11 mouse cellular contexts compared by ENCODE assay signal in the genomic region with DNA sequence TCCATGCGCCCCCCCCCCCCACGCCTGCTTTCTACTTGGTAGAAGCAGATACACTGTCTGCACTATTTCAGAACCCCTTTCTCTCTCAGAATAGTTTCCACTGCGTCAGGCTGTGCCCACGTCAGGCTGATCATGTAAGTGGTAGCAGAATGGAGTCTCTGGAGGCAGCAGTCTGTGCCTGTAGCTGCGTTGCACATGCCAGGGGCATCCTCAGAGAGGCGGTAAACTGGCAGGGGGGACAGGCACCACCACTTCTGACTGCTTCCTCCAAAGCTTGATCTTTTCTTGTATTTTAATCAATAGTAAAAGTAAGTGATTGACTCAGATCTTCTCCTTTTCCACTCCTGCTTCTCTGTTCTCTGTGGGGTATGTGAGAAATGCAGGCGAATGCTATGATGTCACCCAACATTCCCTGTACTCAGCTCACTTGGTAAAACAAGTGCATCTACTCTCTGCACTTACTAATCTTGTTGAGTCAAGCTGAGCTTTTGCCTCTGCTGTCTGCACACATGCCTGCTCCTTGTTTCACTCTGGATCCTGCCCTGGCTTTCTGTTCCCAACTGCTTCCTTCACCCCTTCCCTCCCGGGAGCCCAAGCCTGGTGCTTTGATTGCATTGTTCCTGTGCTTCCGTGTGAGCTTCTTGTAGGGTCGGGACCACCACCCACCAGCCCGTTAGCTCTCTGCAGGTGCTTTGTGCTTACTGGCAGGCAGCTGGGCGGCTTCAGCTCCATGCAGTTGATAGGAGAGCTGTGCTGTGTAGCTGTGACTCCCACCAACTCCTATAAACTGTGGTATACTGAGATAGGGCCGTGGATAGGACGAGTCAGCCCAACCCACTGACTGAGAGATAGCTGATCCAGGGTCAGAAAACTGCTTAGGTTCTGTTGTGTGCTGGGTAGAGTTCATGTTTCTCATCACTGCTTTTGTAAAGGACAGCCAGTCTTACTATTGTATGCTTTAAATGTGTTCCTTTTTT.
DNase-seq lines count a peak whose midpoint lies in the region; ATAC-seq and TF ChIP-seq lines count a peak whose summit lies in the region.
"Had no signal": no experiment of that assay in that cellular context is flagged by ENCODE, and none has a peak within 500 bp of the region (broad histone marks: within the 10 kb centered on the region; RNA-seq: fewer than 3 reads in every experiment).

No protein-coding gene starts in this region.

- H3K27me3 ChIP-seq in liver, embryonic 16.5 days (ENCODE audit: control insufficient read depth, insufficient read depth, low read depth, low read length), result no peaks in the 10 kb centered on the region
- no peaks in the 10 kb centered on the region for H3K27me3 ChIP-seq in intestine, postnatal 0 days (replicated peaks; ENCODE audit: control insufficient read depth, insufficient read depth, low read length)
- H3K27me3 ChIP-seq: intestine, embryonic 15.5 days had no signal

- no peaks in the 10 kb centered on the region for H3K9me3 ChIP-seq in liver, embryonic 16.5 days (replicated peaks; ENCODE audit: control insufficient read depth, low read length)
- no peaks in the 10 kb centered on the region for H3K9me3 ChIP-seq in intestine, postnatal 0 days (ENCODE audit: control insufficient read depth)
- H3K9me3 ChIP-seq: intestine, embryonic 15.5 days had no signal

- no peak overlapping the region for H3K27ac ChIP-seq in liver, embryonic 16.5 days (ENCODE audit: low read length)
- H3K27ac ChIP-seq in intestine, postnatal 0 days (ENCODE audit: low read depth, low read length), result no peak overlapping the region
- H3K27ac ChIP-seq: intestine, embryonic 15.5 days; stomach, postnatal 0 days had no signal

- H3K36me3 ChIP-seq in liver, embryonic 16.5 days (ENCODE audit: control insufficient read depth, insufficient read depth), result peaks cover 4% of the 10 kb centered on the region
- H3K36me3 ChIP-seq in intestine, postnatal 0 days (ENCODE audit: control insufficient read depth, insufficient read depth), result peaks cover 3% of the 10 kb centered on the region; the same call in 1 of the 2 replicates
- H3K36me3 ChIP-seq: intestine, embryonic 15.5 days had no signal

- H3K4me3 ChIP-seq in liver, embryonic 16.5 days (ENCODE audit: low read depth, low read length), result no peak overlapping the region
- no peak overlapping the region for H3K4me3 ChIP-seq in intestine, postnatal 0 days (ENCODE audit: low read depth, low read length)
- H3K4me3 ChIP-seq: intestine, embryonic 15.5 days had no signal

- peak; percentile 42 to 71 for DNase-seq in frontal cortex, adult 2 months (ENCODE audit: extremely low spot score in 1 of 2, low spot score in 1 of 2)
- no peak for DNase-seq in frontal cortex, postnatal 25 days (ENCODE audit: low spot score in 2 of 2)
- peak; percentile 53 to 62 for DNase-seq in left cerebral cortex, postnatal 14 days (ENCODE audit: low spot score in 2 of 2)
- no peak for DNase-seq in left cerebral cortex, postnatal 10 days (ENCODE audit: extremely low spot score in 1 of 2, low spot score in 2 of 2)
- peak; percentile 61 for DNase-seq in Muller cell, postnatal 12 days (ENCODE audit: inconsistent ontology term)
- DNase-seq in spleen, postnatal 14 days (ENCODE audit: low spot score in 2 of 2), result no peak
- DNase-seq: lung, postnatal 4 days had no signal

- intact Hi-C loops in left cerebral cortex, postnatal 14 days (cut with DNase I), result no loop called here
- intact Hi-C loops in left cerebral cortex, postnatal 10 days (cut with DNase I), result loop anchor here (10.0 kb wide), 1 partner anchor 122 kb away; no protein-coding TSS in a partner anchor

- WGBS in liver, embryonic 16.5 days (ENCODE audit: insufficient replicate concordance), result 54% methylated on average over 14 of the region's 14 CpGs
- 62% methylated on average over 14 of the region's 14 CpGs for WGBS in intestine, postnatal 0 days

- H3K4me1 ChIP-seq in liver, embryonic 16.5 days (ENCODE audit: control insufficient read depth, low read depth, low read length), result peaks cover 3% of the 10 kb centered on the region
- H3K4me1 ChIP-seq in intestine, postnatal 0 days (replicated peaks; ENCODE audit: control insufficient read depth, insufficient read depth, low read length), result no peaks in the 10 kb centered on the region
- H3K4me1 ChIP-seq: intestine, embryonic 15.5 days had no signal

- no peak for TF ChIP-seq CTCF in intestine, postnatal 0 days (IDR thresholded peaks at IDR 0.05; ENCODE audit: low read depth)

- peak; percentile 49; the same call in 1 of the 2 replicates for ATAC-seq in liver, embryonic 16.5 days (ENCODE audit: low read depth)
- ATAC-seq in intestine, postnatal 0 days, result no peak
- ATAC-seq: intestine, embryonic 15.5 days had no signal

- no peak overlapping the region for H3K9ac ChIP-seq in liver, embryonic 16.5 days (ENCODE audit: low read depth, low read length)
- H3K9ac ChIP-seq in intestine, postnatal 0 days (ENCODE audit: low read depth, low read length), result no peak overlapping the region
- H3K9ac ChIP-seq: intestine, embryonic 15.5 days had no signal

- no peak overlapping the region for H3K4me2 ChIP-seq in liver, embryonic 16.5 days (ENCODE audit: low read depth, low read length)
- H3K4me2 ChIP-seq in intestine, postnatal 0 days (replicated peaks; ENCODE audit: low read depth), result no peak overlapping the region
- H3K4me2 ChIP-seq: intestine, embryonic 15.5 days had no signal

Comparison
In these comparisons a context has a peak if more than half of its experiments do, and no peak if none do; other contexts are left out.
1. DNase-seq: peak in frontal cortex, adult 2 months (2 of 2), left cerebral cortex, postnatal 14 days (2 of 2) and Muller cell, postnatal 12 days (single experiment); none in frontal cortex, postnatal 25 days (0 of 2), left cerebral cortex, postnatal 10 days (0 of 2) and spleen, postnatal 14 days (0 of 2).